Mouse (Mus musculus) E14TG2a.4 (cell line): ENCODE measurements around the gene Wif1.

Experiments
- CTCF ChIP-seq: conservative IDR thresholded peaks from 2 replicates; pipeline ENCODE4 v1.5.1; 2014; ENCODE audit warnings: low read length
- NANOG ChIP-seq: IDR thresholded peaks from 2 replicates; pipeline ENCODE4 v1.6.1; 2014; ENCODE audit warnings: borderline replicate concordance, low read length, mixed read lengths
- POU5F1 ChIP-seq: IDR thresholded peaks from 2 replicates; pipeline ENCODE4 v1.6.1; 2014; ENCODE audit warnings: low read length, borderline replicate concordance

DNA sequence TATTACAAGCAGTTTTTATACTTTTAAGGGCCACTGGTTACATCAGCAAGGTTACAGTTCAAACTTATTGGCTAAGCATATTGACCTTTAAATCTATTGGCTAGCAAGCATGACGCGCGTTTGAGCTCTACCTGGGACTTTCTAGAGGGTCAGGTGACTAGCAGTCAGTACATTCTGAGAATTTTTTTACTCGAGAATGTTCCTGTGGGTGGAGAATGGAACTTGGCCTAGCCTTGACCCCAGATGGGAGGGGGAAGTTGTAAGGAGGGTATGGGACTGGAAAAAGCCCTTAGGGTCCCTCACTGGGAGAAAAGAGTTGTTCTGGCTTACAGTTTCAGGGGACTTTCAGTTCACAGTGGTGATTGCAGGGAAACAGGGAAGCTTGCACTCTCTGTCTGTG lies 22.3 kb upstream of the Wif1 start:
- TF ChIP-seq CTCF (no peak), NANOG (no peak), POU5F1 (no peak)
